In the genomic region with DNA sequence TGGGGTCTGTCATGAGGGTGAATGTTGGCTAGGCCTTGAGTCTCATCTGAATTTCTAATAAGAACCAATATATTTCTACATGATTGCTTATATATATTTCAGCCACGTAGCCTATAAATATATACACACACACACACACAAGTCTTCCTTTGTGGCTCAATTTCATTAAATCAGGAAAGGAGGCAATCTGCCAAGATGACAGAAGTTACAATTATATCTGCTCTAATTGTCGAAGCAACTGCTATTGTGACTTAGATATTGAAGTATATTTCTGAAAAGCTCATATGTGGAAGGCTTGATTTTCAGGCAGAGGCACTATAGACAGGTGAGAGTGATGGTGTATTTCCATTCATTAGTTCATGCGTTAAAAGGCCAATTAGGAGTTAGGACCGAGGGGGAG, we compare ENCODE assay signal across 22 mouse cellular contexts.
DNase-seq lines count a peak whose midpoint lies in the region; ATAC-seq lines count a peak whose summit lies in the region.
"Had no signal": no experiment of that assay in that cellular context is flagged by ENCODE, and none has a peak within 500 bp of the region (broad histone marks: within the 10 kb centered on the region; RNA-seq: fewer than 3 reads in every experiment).

No protein-coding gene starts in this region.

- no peak overlapping the region for H3K9ac ChIP-seq in forebrain, embryonic 14.5 days (ENCODE audit: low read length)
- H3K9ac ChIP-seq: forebrain, embryonic 15.5 days; heart, embryonic 12.5 days; heart, embryonic 15.5 days; hindbrain, embryonic 14.5 days had no signal

- no peaks in the 10 kb centered on the region for H3K27me3 ChIP-seq in forebrain, embryonic 14.5 days (replicated peaks; ENCODE audit: control insufficient read depth, insufficient read depth, low read length)
- no peaks in the 10 kb centered on the region for H3K27me3 ChIP-seq in forebrain, embryonic 10.5 days (ENCODE audit: poor library complexity, severe bottlenecking)
- H3K27me3 ChIP-seq: forebrain, embryonic 15.5 days; heart, embryonic 12.5 days; heart, embryonic 15.5 days had no signal

- no peak for ATAC-seq in forebrain, embryonic 14.5 days
- ATAC-seq: CD4-positive, CD25-positive, alpha-beta regulatory T cell, adult 4 months; forebrain, embryonic 15.5 days; intestine, postnatal 0 days had no signal

- DNase-seq in cerebellum, adult 9-11 months = peak; percentile 20
- DNase-seq in cerebellum, adult 11-12 months = no peak
- peak; percentile 19 for DNase-seq in forebrain, embryonic 14.5 days (ENCODE audit: low spot score)
- DNase-seq in forebrain, embryonic 10.5 days (ENCODE audit: extremely low spot score, low spot score) = no peak
- DNase-seq in retina, postnatal 1 day = peak; percentile 12
- DNase-seq in retina, embryonic 14.5 days (ENCODE audit: low spot score) = no peak
- peak; percentile 8 to 24 for DNase-seq in cerebellum, postnatal 25 days
- DNase-seq in left cerebral cortex, adult 18-20 months (ENCODE audit: low spot score in 2 of 2) = no peak
- DNase-seq: adrenal gland, adult 8-10 months; adrenal gland, postnatal 25 days; gastrocnemius, postnatal 25 days; heart, adult 18-20 months; heart, postnatal 10 days; heart, postnatal 36 days; kidney, adult 2 months had no signal

- WGBS in forebrain, embryonic 14.5 days = 51% methylated on average over 4 of the region's 4 CpGs
- 72% methylated on average over 4 of the region's 4 CpGs for WGBS in forebrain, embryonic 10.5 days

- no peak overlapping the region for H3K4me2 ChIP-seq in forebrain, embryonic 14.5 days (ENCODE audit: low read length)
- H3K4me2 ChIP-seq: forebrain, embryonic 15.5 days; heart, embryonic 12.5 days; heart, embryonic 15.5 days; hindbrain, embryonic 14.5 days had no signal

- no peaks in the 10 kb centered on the region for H3K36me3 ChIP-seq in forebrain, embryonic 14.5 days (ENCODE audit: control insufficient read depth, insufficient read depth, low read length)
- no peaks in the 10 kb centered on the region for H3K36me3 ChIP-seq in forebrain, embryonic 10.5 days (replicated peaks)
- H3K36me3 ChIP-seq: forebrain, embryonic 15.5 days; heart, embryonic 12.5 days; heart, embryonic 15.5 days; hindbrain, embryonic 10.5 days had no signal

- no peaks in the 10 kb centered on the region for H3K4me1 ChIP-seq in forebrain, embryonic 14.5 days (ENCODE audit: control insufficient read depth, insufficient read depth, low read length)
- H3K4me1 ChIP-seq in forebrain, embryonic 10.5 days = no peaks in the 10 kb centered on the region
- H3K4me1 ChIP-seq: forebrain, embryonic 15.5 days; heart, embryonic 12.5 days; heart, embryonic 15.5 days; hindbrain, embryonic 10.5 days had no signal

- H3K27ac ChIP-seq in forebrain, embryonic 14.5 days (ENCODE audit: low read depth, low read length) = no peak overlapping the region
- H3K27ac ChIP-seq in forebrain, embryonic 10.5 days = no peak overlapping the region
- H3K27ac ChIP-seq: forebrain, embryonic 15.5 days; heart, embryonic 15.5 days; hindbrain, embryonic 10.5 days; hindbrain, embryonic 14.5 days had no signal

- no peak overlapping the region for H3K4me3 ChIP-seq in forebrain, embryonic 14.5 days (ENCODE audit: low read depth, low read length)
- no peak overlapping the region for H3K4me3 ChIP-seq in forebrain, embryonic 10.5 days
- H3K4me3 ChIP-seq: forebrain, embryonic 15.5 days; heart, embryonic 12.5 days; heart, embryonic 15.5 days; hindbrain, embryonic 10.5 days had no signal

- no peaks in the 10 kb centered on the region for H3K9me3 ChIP-seq in forebrain, embryonic 14.5 days (replicated peaks; ENCODE audit: control insufficient read depth, low read length)
- H3K9me3 ChIP-seq in forebrain, embryonic 10.5 days = no peaks in the 10 kb centered on the region
- H3K9me3 ChIP-seq: forebrain, embryonic 15.5 days; heart, embryonic 15.5 days; hindbrain, embryonic 10.5 days had no signal

Comparison
In these comparisons a context has a peak if more than half of its experiments do, and no peak if none do; other contexts are left out.
1. DNase-seq: peak in cerebellum, adult 9-11 months (single experiment), forebrain, embryonic 14.5 days (single experiment), retina, postnatal 1 day (single experiment) and cerebellum, postnatal 25 days (2 of 2); none in cerebellum, adult 11-12 months (single experiment), forebrain, embryonic 10.5 days (single experiment), retina, embryonic 14.5 days (single experiment) and left cerebral cortex, adult 18-20 months (0 of 2).